Mouse (Mus musculus): ENCODE measurements around the gene Sptb. TPM values are rescaled to one million over a fixed set of nuclear protein-coding genes. Genes with fewer than 3 reads are reported as not detected.

Sptb gene
- total and polyA plus RNA-seq, 2 experiments, result 0.43 to 0.46 TPM

DNA sequence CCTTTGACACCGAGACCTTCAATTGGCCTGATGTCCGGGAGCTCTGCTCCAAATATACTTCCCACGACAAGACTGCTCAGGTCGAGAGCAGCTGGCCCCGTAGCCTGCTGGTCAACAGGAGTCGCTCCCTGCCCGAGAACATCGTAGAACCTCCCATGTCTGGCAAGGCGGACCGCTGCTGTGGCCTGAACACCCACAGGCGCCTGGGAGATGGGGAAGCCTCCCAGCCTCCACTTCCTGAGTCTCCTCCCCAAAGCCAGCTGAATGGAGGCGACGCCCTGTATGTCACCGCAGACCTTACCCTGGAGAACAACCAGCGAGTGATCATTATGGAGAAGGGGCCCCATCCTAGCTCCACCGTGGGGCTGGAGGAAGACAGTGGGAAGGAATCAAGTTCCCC lies 132.5 kb downstream of the Sptb start:
- peaks cover 17% of the 10 kb centered on the region for H3K36me3 ChIP-seq (ENCODE audit: control insufficient read depth, insufficient read depth, low read length)

DNA sequence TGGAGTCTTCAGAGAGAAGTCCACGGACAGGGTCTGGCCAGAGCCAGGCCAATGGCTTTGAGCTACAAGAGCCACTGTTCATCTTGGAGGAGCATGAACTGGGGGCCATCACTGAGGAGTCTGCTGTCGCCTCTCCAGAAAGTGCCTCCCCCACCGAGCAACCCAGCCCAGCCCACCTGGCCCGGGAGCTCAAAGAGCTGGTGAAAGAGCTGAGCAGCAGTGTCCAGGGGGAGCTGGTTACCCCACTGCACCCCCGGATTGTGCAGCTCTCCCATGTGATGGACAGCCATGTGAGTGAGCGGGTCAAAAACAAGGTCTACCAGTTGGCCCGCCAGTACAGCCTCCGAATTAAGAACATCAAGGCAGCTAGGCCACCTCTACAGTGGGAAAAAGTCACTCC lies 133.5 kb downstream of the Sptb start:
- WGBS, result 96% methylated on average over 8 of the region's 8 CpGs
- Histone ChIP-seq H3K79me2 (ENCODE audit: control insufficient read depth, insufficient read depth, low read length) (no peaks in the 10 kb centered on the region), H3K9ac (ENCODE audit: low read depth, low read length) (no peak overlapping the region), H3K27ac (replicated peaks; ENCODE audit: insufficient read depth, low read depth, low read length) (no peak overlapping the region), H3K36me3 (ENCODE audit: control insufficient read depth, insufficient read depth, low read length) (peaks cover 17% of the 10 kb centered on the region), H3K27me3 (ENCODE audit: control insufficient read depth, insufficient read depth, low read length) (no peaks in the 10 kb centered on the region), H3K4me1 (ENCODE audit: control insufficient read depth, insufficient read depth, low read length) (peaks cover 9% of the 10 kb centered on the region), H3K4me3 (ENCODE audit: insufficient read depth, low read depth, low read length) (no peak overlapping the region)
- DNase-seq (ENCODE audit: extremely low read depth, low read depth, low spot score), result no peak
- TF ChIP-seq POLR2A (IDR thresholded peaks at IDR 0.05; ENCODE audit: extremely low read depth, insufficient read depth, low read length) (no peak), CTCF (IDR thresholded peaks at IDR 0.05; ENCODE audit: low read depth, low read length) (no peak)

More for the DNA sequence above, 132.5 kb downstream of the Sptb start:
- H3K9ac ChIP-seq (ENCODE audit: low read depth, low read length), result no peak overlapping the region
- no peaks in the 10 kb centered on the region for H3K79me2 ChIP-seq (ENCODE audit: control insufficient read depth, insufficient read depth, low read length)
- H3K4me3 ChIP-seq (ENCODE audit: insufficient read depth, low read depth, low read length), result no peak overlapping the region
- H3K4me1 ChIP-seq (ENCODE audit: control insufficient read depth, insufficient read depth, low read length), result peaks cover 10% of the 10 kb centered on the region
- no peaks in the 10 kb centered on the region for H3K27me3 ChIP-seq (ENCODE audit: control insufficient read depth, insufficient read depth, low read length)
- H3K27ac ChIP-seq (replicated peaks; ENCODE audit: insufficient read depth, low read depth, low read length), result no peak overlapping the region
- 93% methylated on average over 16 of the region's 16 CpGs for WGBS
- DNase-seq (ENCODE audit: extremely low read depth, low read depth, low spot score), result no peak
- TF ChIP-seq CTCF (IDR thresholded peaks at IDR 0.05; ENCODE audit: low read depth, low read length) (no peak), POLR2A (IDR thresholded peaks at IDR 0.05; ENCODE audit: extremely low read depth, insufficient read depth, low read length) (no peak)

GRCm38 (mm10) chr12:76576061-76576460 lies 134.3 kb downstream of the Sptb start:
- no peak for DNase-seq (ENCODE audit: extremely low read depth, low read depth, low spot score)
- no peaks in the 10 kb centered on the region for H3K79me2 ChIP-seq (ENCODE audit: control insufficient read depth, insufficient read depth, low read length)
- peaks cover 8% of the 10 kb centered on the region for H3K4me1 ChIP-seq (ENCODE audit: control insufficient read depth, insufficient read depth, low read length)
- no peaks in the 10 kb centered on the region for H3K27me3 ChIP-seq (ENCODE audit: control insufficient read depth, insufficient read depth, low read length)
- H3K36me3 ChIP-seq (ENCODE audit: control insufficient read depth, insufficient read depth, low read length), result peaks cover 17% of the 10 kb centered on the region
- TF ChIP-seq CTCF (IDR thresholded peaks at IDR 0.05; ENCODE audit: low read depth, low read length), result no peak
- WGBS, result 93% methylated on average over 9 of the region's 9 CpGs
- H3K27ac ChIP-seq (replicated peaks; ENCODE audit: insufficient read depth, low read depth, low read length), result no peak overlapping the region
- H3K9ac ChIP-seq (ENCODE audit: low read depth, low read length), result no peak overlapping the region
- H3K4me3 ChIP-seq (ENCODE audit: insufficient read depth, low read depth, low read length), result no peak overlapping the region

DNA sequence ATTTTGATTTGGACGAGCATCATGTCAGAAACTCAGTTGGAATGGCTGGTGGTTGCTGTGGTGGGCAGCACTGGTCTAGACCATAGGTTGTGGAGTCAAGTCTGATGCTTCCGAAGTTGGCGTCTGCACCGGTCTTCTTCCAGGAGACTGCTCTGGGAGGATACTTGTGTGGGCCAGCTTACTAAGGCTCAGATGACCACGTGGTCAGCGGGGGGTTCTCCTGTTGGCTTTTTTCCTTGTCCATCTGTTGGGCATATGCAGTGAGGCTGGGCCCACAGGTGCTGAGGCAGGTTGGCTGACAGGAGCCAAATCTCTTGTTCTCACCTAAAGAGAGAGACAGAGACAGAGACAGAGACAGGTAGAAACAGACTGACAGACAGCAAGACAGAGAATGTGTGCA lies 135.5 kb downstream of the Sptb start:
- Histone ChIP-seq H3K4me1 (ENCODE audit: control insufficient read depth, insufficient read depth, low read length) (no peaks in the 10 kb centered on the region), H3K27ac (replicated peaks; ENCODE audit: insufficient read depth, low read depth, low read length) (no peak overlapping the region), H3K4me3 (ENCODE audit: insufficient read depth, low read depth, low read length) (no peak overlapping the region), H3K79me2 (ENCODE audit: control insufficient read depth, insufficient read depth, low read length) (no peaks in the 10 kb centered on the region), H3K27me3 (ENCODE audit: control insufficient read depth, insufficient read depth, low read length) (no peaks in the 10 kb centered on the region), H3K36me3 (ENCODE audit: control insufficient read depth, insufficient read depth, low read length) (peaks cover 17% of the 10 kb centered on the region), H3K9ac (ENCODE audit: low read depth, low read length) (no peak overlapping the region)
- WGBS, result 93% methylated on average over 6 of the region's 6 CpGs
- TF ChIP-seq CTCF (IDR thresholded peaks at IDR 0.05; ENCODE audit: low read depth, low read length) (no peak), POLR2A (IDR thresholded peaks at IDR 0.05; ENCODE audit: extremely low read depth, insufficient read depth, low read length) (no peak)
- no peak for DNase-seq (ENCODE audit: extremely low read depth, low read depth, low spot score)

DNA sequence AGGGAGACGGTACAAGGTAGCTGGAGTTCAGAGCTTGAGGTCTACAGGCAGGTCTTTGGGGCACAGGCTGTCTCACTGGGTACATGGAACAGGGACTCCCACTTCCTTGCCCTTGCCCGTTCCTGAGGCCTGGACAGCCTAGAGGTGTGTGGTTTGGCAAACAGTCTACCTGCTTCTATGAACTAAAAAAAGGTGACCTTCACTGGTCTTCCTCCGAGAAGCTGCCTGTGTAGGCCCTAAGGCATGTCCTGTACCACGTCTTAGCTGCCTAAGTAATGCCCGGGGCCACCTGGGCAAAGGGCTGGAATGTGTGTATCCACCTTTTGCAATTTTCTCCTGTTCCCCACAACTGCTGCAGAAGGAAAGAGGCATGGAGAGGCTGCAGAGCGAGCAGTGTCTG lies 137.0 kb downstream of the Sptb start:
- Histone ChIP-seq H3K9ac (ENCODE audit: low read depth, low read length) (no peak overlapping the region), H3K4me1 (ENCODE audit: control insufficient read depth, insufficient read depth, low read length) (no peaks in the 10 kb centered on the region), H3K27me3 (ENCODE audit: control insufficient read depth, insufficient read depth, low read length) (no peaks in the 10 kb centered on the region), H3K4me3 (ENCODE audit: insufficient read depth, low read depth, low read length) (no peak overlapping the region), H3K36me3 (ENCODE audit: control insufficient read depth, insufficient read depth, low read length) (peaks cover 19% of the 10 kb centered on the region), H3K79me2 (ENCODE audit: control insufficient read depth, insufficient read depth, low read length) (no peaks in the 10 kb centered on the region), H3K27ac (replicated peaks; ENCODE audit: insufficient read depth, low read depth, low read length) (no peak overlapping the region)
- TF ChIP-seq CTCF (IDR thresholded peaks at IDR 0.05; ENCODE audit: low read depth, low read length) (no peak), POLR2A (IDR thresholded peaks at IDR 0.05; ENCODE audit: extremely low read depth, insufficient read depth, low read length) (no peak)
- DNase-seq (ENCODE audit: extremely low read depth, low read depth, low spot score), result no peak
- WGBS, result 97% methylated on average over 6 of the region's 6 CpGs

GRCm38 (mm10) chr12:76572261-76573251 lies 137.8 kb downstream of the Sptb start:
- H3K4me1 ChIP-seq (ENCODE audit: control insufficient read depth, insufficient read depth, low read length), result no peaks in the 10 kb centered on the region
- TF ChIP-seq POLR2A (IDR thresholded peaks at IDR 0.05; ENCODE audit: extremely low read depth, insufficient read depth, low read length) (no peak), CTCF (IDR thresholded peaks at IDR 0.05; ENCODE audit: low read depth, low read length) (no peak)
- H3K36me3 ChIP-seq (ENCODE audit: control insufficient read depth, insufficient read depth, low read length), result peaks cover 24% of the 10 kb centered on the region
- no peaks in the 10 kb centered on the region for H3K79me2 ChIP-seq (ENCODE audit: control insufficient read depth, insufficient read depth, low read length)
- H3K27me3 ChIP-seq (ENCODE audit: control insufficient read depth, insufficient read depth, low read length), result no peaks in the 10 kb centered on the region
- H3K9ac ChIP-seq (ENCODE audit: low read depth, low read length), result no peak overlapping the region
- WGBS, result 85% methylated on average over 27 of the region's 27 CpGs
- H3K4me3 ChIP-seq (ENCODE audit: insufficient read depth, low read depth, low read length), result no peak overlapping the region
- H3K27ac ChIP-seq (replicated peaks; ENCODE audit: insufficient read depth, low read depth, low read length), result no peak overlapping the region
- no peak for DNase-seq (ENCODE audit: extremely low read depth, low read depth, low spot score)
